Mouse (Mus musculus) thymus, postnatal 14 days (tissue): ENCODE measurements around the gene Tex19.1.
A peak's percentile ranks its signal among the peaks of the same experiment; 100 is the strongest.

Experiments
- DNase-seq: peaks from one replicate; pipeline ENCODE4 v3.0.0; 2021

The Tex19.1 gene

GRCm38 (mm10) chr11:121148193-121148592 lies 2.2 kb downstream of the Tex19.1 start:
- no peak for DNase-seq

- no peak for DNase-seq
Observed at GRCm38 (mm10) chr11:121154203-121154602, 8.3 kb downstream of the Tex19.1 start.

- DNase-seq = no peak
Observed at GRCm38 (mm10) chr11:121156411-121156891, 10.5 kb downstream of the Tex19.1 start.

- DNase-seq = no peak
Observed at GRCm38 (mm10) chr11:121159971-121160370, 14.0 kb downstream of the Tex19.1 start, which contains the start of gene Uts2r. TSS of gene Uts2r (plus strand) at chr11:121160271.

- DNase-seq = no peak
Observed at GRCm38 (mm10) chr11:121160636-121161346, 14.8 kb downstream of the Tex19.1 start.

- no peak for DNase-seq
Observed at GRCm38 (mm10) chr11:121163751-121164150, 17.8 kb downstream of the Tex19.1 start.

GRCm38 (mm10) chr11:121173203-121173602 lies 27.3 kb downstream of the Tex19.1 start:
- no peak for DNase-seq

GRCm38 (mm10) chr11:121174234-121174633 lies 28.3 kb downstream of the Tex19.1 start:
- no peak for DNase-seq

GRCm38 (mm10) chr11:121176285-121177270 lies 30.6 kb downstream of the Tex19.1 start:
- peak; percentile 61 for DNase-seq

GRCm38 (mm10) chr11:121189681-121190080 lies 43.7 kb downstream of the Tex19.1 start:
- no peak for DNase-seq

GRCm38 (mm10) chr11:121192742-121193141 lies 46.8 kb downstream of the Tex19.1 start:
- no peak for DNase-seq

GRCm38 (mm10) chr11:121193415-121193814 lies 47.5 kb downstream of the Tex19.1 start:
- DNase-seq = no peak
